ENCODE assay signal across 8 mouse cellular contexts in the genomic region with DNA sequence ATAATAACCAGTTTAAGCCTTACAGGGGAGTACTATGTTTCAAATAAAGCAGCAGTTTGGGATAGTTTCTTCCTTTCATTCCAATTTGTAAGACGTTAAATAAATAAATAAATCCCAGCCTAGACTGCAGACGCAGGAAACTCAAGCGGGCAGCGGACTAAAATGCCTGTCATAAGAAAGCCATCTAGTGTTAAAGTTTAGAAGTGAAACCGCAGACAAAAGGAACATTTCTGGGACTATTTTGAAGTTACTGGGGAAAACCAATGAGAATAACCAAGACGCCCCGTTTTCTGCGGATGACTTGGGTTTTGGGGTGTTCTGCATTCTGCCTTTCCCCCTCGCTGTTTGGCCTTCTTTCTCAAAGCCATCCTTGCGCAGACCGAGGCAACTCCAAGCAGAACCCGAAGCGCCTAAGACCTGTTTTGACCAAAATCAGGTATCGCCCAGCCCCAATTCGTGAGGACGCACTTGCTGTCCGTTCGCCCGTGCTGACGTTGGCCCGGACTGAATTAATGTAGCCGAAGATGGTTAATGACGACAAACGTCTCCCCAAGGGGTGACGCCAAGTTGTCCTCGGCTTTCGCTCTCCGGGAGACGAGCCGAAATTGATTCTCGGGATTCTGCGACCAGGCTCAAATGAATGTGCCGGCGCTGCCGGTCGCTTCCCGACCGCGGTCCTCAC. TPM values are rescaled to one million over a fixed set of nuclear protein-coding genes. Genes with fewer than 3 reads are reported as not detected.
A peak's percentile ranks its signal among the peaks of the same experiment; 100 is the strongest.
DNase-seq lines count a peak whose midpoint lies in the region; ATAC-seq lines count a peak whose summit lies in the region.

No protein-coding gene starts in this region.

- peak; percentile 66 for DNase-seq in left cerebral cortex, adult 11 months (ENCODE audit: low spot score)
- DNase-seq in left cerebral cortex, adult 8-10 months (ENCODE audit: low spot score in 2 of 2), result no peak
- DNase-seq in cerebellum, postnatal 10 days, result peak; percentile 67 to 75
- peak; percentile 36 for DNase-seq in gastrocnemius, postnatal 14 days
- peak; percentile 78 for DNase-seq in intestine, embryonic 14.5 days (ENCODE audit: low spot score)
- peak; percentile 68 for DNase-seq in limb, embryonic 10.5 days (ENCODE audit: low spot score)
- DNase-seq in midbrain, embryonic 10.5 days (ENCODE audit: low spot score), result peak; percentile 64
- DNase-seq in spleen, postnatal 14 days (ENCODE audit: low spot score in 2 of 2), result peak; percentile 12 to 29

- H3K4me3 ChIP-seq in intestine, embryonic 14.5 days (ENCODE audit: low read depth, low read length), result peak overlapping the region; percentile 69
- H3K4me3 ChIP-seq in limb, embryonic 10.5 days, result peak overlapping the region; percentile 88
- H3K4me3 ChIP-seq in midbrain, embryonic 10.5 days, result peak overlapping the region; percentile 85

- peak overlapping the region; percentile 47; the same call in 1 of the 2 replicates for H3K27ac ChIP-seq in intestine, embryonic 14.5 days (ENCODE audit: low read depth)
- peak overlapping the region; percentile 95 for H3K27ac ChIP-seq in limb, embryonic 10.5 days
- peak overlapping the region; percentile 92 for H3K27ac ChIP-seq in midbrain, embryonic 10.5 days (replicated peaks)

- ATAC-seq in intestine, embryonic 14.5 days (replicated peaks; ENCODE audit: low FRiP score, low TSS enrichment, low read depth), result no peak

- under 1% methylated on average over 39 of the region's 39 CpGs for WGBS in intestine, embryonic 14.5 days
- WGBS in limb, embryonic 10.5 days, result under 1% methylated on average over 39 of the region's 39 CpGs
- WGBS in midbrain, embryonic 10.5 days, result under 1% methylated on average over 39 of the region's 39 CpGs

- H3K27me3 ChIP-seq in intestine, embryonic 14.5 days (replicated peaks; ENCODE audit: control insufficient read depth, insufficient read depth, low read length), result 0 out of 2 replicates have a peak, but pooled peaks cover 2% of the 10 kb centered on the region
- H3K27me3 ChIP-seq in limb, embryonic 10.5 days (ENCODE audit: low read depth, poor library complexity, severe bottlenecking), result peaks cover 13% of the 10 kb centered on the region
- peaks cover 41% of the 10 kb centered on the region for H3K27me3 ChIP-seq in midbrain, embryonic 10.5 days (ENCODE audit: low read depth, poor library complexity, severe bottlenecking)

- H3K9ac ChIP-seq in intestine, embryonic 14.5 days (ENCODE audit: low read length), result peak overlapping the region; percentile 60

- H3K36me3 ChIP-seq in intestine, embryonic 14.5 days (ENCODE audit: control insufficient read depth, insufficient read depth, low read length), result no peaks in the 10 kb centered on the region
- no peaks in the 10 kb centered on the region for H3K36me3 ChIP-seq in limb, embryonic 10.5 days
- no peaks in the 10 kb centered on the region for H3K36me3 ChIP-seq in midbrain, embryonic 10.5 days

- H3K4me1 ChIP-seq in intestine, embryonic 14.5 days (replicated peaks; ENCODE audit: control insufficient read depth, insufficient read depth, low read length), result peaks cover 13% of the 10 kb centered on the region
- H3K4me1 ChIP-seq in limb, embryonic 10.5 days, result peaks cover 32% of the 10 kb centered on the region
- H3K4me1 ChIP-seq in midbrain, embryonic 10.5 days, result peaks cover 52% of the 10 kb centered on the region

- H3K4me2 ChIP-seq in intestine, embryonic 14.5 days (ENCODE audit: low read length), result peak overlapping the region; percentile 83

- H3K9me3 ChIP-seq in intestine, embryonic 14.5 days (ENCODE audit: control insufficient read depth, low read length), result no peaks in the 10 kb centered on the region
- no peaks in the 10 kb centered on the region for H3K9me3 ChIP-seq in limb, embryonic 10.5 days (replicated peaks)
- H3K9me3 ChIP-seq in midbrain, embryonic 10.5 days (replicated peaks), result peaks cover 4% of the 10 kb centered on the region; the same call in 1 of the 2 replicates

- intact Hi-C loops in gastrocnemius, postnatal 14 days (cut with DNase I; ENCODE audit: low total_unique reads), result loop anchor here (5.0 kb wide), 1 partner anchor 387 kb away; no protein-coding TSS in a partner anchor

RNA-seq across cellular contexts. Expression of a gene that starts 0.6 kb away (rescaled TPM):
- 10 to 100 TPM; 37.1 to 40.6 (median 38.6) TPM for total RNA-seq in left cerebral cortex, adult 8-10 months (2022)
- 10 to 100 TPM in 1 of 2 experiments, 1 to 10 TPM in 1; 8.8 to 10.1 TPM for total RNA-seq in gastrocnemius, postnatal 14 days (2021)
- 6.9 and 7.2 TPM in 2 replicates for polyA plus RNA-seq in intestine, embryonic 14.5 days (2014; fragmentation: Nextera tagmentation; extraction: Ambion mirVana)
- 11.0 and 13.9 TPM in 2 replicates for polyA plus RNA-seq in limb, embryonic 10.5 days (2016; fragmentation: Nextera tagmentation; extraction: Ambion mirVana)
- polyA plus RNA-seq in midbrain, embryonic 10.5 days (2016; fragmentation: Nextera tagmentation; extraction: Ambion mirVana), result 14.8 and 21.9 TPM in 2 replicates

Comparison
In these comparisons a context has a peak if more than half of its experiments do, and no peak if none do; other contexts are left out.
1. DNase-seq: peak in left cerebral cortex, adult 11 months (single experiment), cerebellum, postnatal 10 days (2 of 2), gastrocnemius, postnatal 14 days (single experiment), intestine, embryonic 14.5 days (single experiment), limb, embryonic 10.5 days (single experiment), midbrain, embryonic 10.5 days (single experiment) and spleen, postnatal 14 days (2 of 2); none in left cerebral cortex, adult 8-10 months (0 of 2).
2. Peak in every context shown above with its lines, with median percentiles within 50 percentile points of each other: H3K27ac ChIP-seq and H3K4me3 ChIP-seq.